Mouse (Mus musculus): Measurements from ENCODE around the gene Mvb12a.
A peak's percentile ranks its signal among the peaks of the same experiment; 100 is the strongest.

Gene Mvb12a

DNA sequence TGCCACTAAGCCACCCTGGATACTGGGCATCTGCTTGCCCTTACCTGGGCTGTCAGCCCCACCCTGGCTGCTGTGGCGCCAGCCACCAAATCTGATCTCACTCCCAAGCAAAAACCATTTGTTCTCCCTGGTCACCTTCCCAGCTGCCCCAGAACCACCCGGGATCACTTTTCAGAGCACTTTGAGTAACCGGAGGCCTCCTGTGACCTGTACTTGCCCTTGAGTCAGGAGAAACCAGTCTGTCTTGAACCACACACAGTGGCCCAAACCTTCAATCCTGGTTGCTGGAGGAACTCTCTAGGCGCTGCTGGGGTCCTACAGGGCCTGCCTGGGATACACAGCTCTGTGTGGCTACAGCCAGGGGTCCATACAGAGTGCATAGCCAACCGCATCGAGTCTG is 10.0 kb downstream of the Mvb12a start:
- no peak overlapping the region for H3K4me3 ChIP-seq (replicated peaks; ENCODE audit: low read length)
- peaks cover 38% of the 10 kb centered on the region for H3K27me3 ChIP-seq (ENCODE audit: insufficient read depth, low read length)
- no peaks in the 10 kb centered on the region for H3K9me3 ChIP-seq (ENCODE audit: low read length)
- H3K36me3 ChIP-seq (ENCODE audit: insufficient read depth, low read length): peaks cover 10% of the 10 kb centered on the region
- TF ChIP-seq POU5F1 (IDR thresholded peaks at IDR 0.05; ENCODE audit: borderline replicate concordance, low read length) (no peak), CTCF (conservative IDR thresholded peaks at IDR 0.05; ENCODE audit: low read length) (no peak), NANOG (IDR thresholded peaks at IDR 0.05; ENCODE audit: borderline replicate concordance, low read length) (no peak)
- H3K4me1 ChIP-seq (replicated peaks; ENCODE audit: low read depth, low read length): peaks cover 23% of the 10 kb centered on the region

DNA sequence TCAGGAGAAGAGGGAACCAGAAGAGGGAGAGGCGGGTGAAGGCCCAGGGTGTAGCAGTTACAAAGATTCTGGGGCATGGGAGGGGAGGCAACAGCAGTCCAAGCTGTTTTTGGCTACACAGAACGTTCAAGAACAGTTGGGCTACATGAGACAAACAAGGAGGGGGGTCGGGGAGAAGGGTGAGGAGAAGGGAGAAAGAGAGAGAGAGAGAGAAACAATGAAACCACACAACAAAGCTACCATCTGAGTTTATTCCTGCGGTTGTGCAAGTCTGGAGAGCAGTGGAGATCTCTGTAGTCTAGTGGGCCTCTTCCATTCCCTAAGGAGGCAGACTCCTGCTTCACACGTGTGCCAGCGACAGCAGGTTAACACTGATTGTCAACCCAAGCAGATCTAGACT is 11.3 kb downstream of the Mvb12a start:
- Histone ChIP-seq H3K4me3 (replicated peaks; ENCODE audit: low read length) (no peak overlapping the region), H3K27me3 (ENCODE audit: insufficient read depth, low read length) (peaks cover 48% of the 10 kb centered on the region), H3K36me3 (ENCODE audit: insufficient read depth, low read length) (no peaks in the 10 kb centered on the region), H3K4me1 (replicated peaks; ENCODE audit: low read depth, low read length) (peaks cover 25% of the 10 kb centered on the region), H3K9me3 (ENCODE audit: low read length) (no peaks in the 10 kb centered on the region)
- TF ChIP-seq NANOG (IDR thresholded peaks at IDR 0.05; ENCODE audit: borderline replicate concordance, low read length) (no peak), CTCF (conservative IDR thresholded peaks at IDR 0.05; ENCODE audit: low read length) (no peak), POU5F1 (IDR thresholded peaks at IDR 0.05; ENCODE audit: borderline replicate concordance, low read length) (no peak)

DNA sequence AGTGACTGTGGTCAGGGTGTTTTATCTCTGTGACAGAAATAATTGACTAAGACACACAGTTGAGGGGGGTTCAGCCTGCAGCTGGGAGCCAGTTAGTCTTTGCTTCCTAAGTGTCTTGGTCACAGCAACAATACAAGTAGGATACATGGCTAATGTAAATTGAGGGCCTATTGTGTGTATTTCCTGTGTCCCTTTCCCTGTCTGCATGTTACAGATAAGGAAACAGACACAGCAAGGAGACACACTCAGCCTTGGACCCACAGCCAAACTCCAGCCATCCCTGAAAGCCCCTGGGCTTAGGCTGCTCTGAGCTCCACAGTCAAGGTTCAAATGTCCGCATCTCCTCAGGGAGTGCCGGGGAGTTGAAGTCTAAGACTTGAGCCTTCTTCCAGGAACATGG is 11.9 kb downstream of the Mvb12a start:
- no peaks in the 10 kb centered on the region for H3K36me3 ChIP-seq (ENCODE audit: insufficient read depth, low read length)
- TF ChIP-seq CTCF (conservative IDR thresholded peaks at IDR 0.05; ENCODE audit: low read length) (no peak), POU5F1 (IDR thresholded peaks at IDR 0.05; ENCODE audit: borderline replicate concordance, low read length) (no peak), NANOG (IDR thresholded peaks at IDR 0.05; ENCODE audit: borderline replicate concordance, low read length) (no peak)

DNA sequence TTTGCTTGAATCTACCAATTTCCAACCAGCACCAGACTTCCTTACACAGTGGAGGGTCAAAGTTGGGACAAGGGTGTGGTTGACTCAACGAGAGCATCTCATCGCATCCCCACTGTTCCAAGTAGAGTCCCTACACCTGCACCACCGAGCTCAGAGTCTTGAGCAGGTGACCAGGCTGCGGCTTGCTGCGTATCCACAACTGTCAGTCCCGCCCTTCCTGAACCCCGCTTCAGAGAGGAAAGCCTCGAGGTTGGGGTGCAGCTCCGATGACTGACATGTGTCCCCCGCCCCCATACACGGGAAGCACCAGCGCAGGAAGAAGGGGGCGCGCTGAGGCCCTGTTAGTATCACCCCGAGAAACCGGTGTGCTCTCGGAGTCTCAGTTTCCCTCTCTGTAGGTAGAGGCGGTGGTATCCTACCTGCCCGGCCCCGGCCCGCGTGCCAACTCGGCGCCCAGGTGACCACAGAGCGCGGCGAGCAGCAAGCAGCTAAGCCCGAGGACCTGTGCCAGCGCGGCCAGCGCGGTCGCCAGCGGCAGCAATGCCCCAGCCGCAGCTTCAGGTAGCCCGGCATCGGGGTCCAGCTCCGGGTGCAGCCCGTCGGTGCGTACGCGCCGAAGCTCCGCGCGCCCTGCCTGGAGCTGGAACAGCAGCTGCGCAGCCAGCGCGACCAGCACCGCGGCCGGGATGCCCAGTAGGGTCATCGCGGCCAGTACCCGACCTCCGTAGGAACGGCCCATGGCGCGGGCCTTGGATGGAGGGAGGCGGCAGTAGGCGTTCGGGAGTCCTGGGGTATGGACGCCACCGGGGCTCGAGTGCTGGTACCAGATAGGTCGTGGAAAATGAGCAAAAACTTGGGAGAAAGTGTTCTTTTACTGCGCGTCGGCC is 15.6 kb downstream of the Mvb12a start, which contains the start of gene Tmem221:
TSS of gene Tmem221 (minus strand) at position 801 of the 887 bp plus-strand sequence.
- Histone ChIP-seq H3K4me3 (replicated peaks; ENCODE audit: low read length) (peak within 1 kb of the TSS; percentile 85), H3K4me1 (replicated peaks; ENCODE audit: low read depth, low read length) (peaks cover 37% of the 10 kb centered on the region), H3K9me3 (ENCODE audit: low read length) (no peaks in the 10 kb centered on the region), H3K27me3 (ENCODE audit: insufficient read depth, low read length) (peaks cover 73% of the 10 kb centered on the region), H3K36me3 (ENCODE audit: insufficient read depth, low read length) (no peaks in the 10 kb centered on the region)
- TF ChIP-seq CTCF (conservative IDR thresholded peaks at IDR 0.05; ENCODE audit: low read length) (no peak), POU5F1 (IDR thresholded peaks at IDR 0.05; ENCODE audit: borderline replicate concordance, low read length) (no peak), NANOG (IDR thresholded peaks at IDR 0.05; ENCODE audit: borderline replicate concordance, low read length) (no peak)

More for the DNA sequence above, 11.9 kb downstream of the Mvb12a start:
- Histone ChIP-seq H3K4me1 (replicated peaks; ENCODE audit: low read depth, low read length) (peaks cover 30% of the 10 kb centered on the region), H3K9me3 (ENCODE audit: low read length) (no peaks in the 10 kb centered on the region), H3K4me3 (replicated peaks; ENCODE audit: low read length) (no peak overlapping the region), H3K27me3 (ENCODE audit: insufficient read depth, low read length) (peaks cover 48% of the 10 kb centered on the region)

DNA sequence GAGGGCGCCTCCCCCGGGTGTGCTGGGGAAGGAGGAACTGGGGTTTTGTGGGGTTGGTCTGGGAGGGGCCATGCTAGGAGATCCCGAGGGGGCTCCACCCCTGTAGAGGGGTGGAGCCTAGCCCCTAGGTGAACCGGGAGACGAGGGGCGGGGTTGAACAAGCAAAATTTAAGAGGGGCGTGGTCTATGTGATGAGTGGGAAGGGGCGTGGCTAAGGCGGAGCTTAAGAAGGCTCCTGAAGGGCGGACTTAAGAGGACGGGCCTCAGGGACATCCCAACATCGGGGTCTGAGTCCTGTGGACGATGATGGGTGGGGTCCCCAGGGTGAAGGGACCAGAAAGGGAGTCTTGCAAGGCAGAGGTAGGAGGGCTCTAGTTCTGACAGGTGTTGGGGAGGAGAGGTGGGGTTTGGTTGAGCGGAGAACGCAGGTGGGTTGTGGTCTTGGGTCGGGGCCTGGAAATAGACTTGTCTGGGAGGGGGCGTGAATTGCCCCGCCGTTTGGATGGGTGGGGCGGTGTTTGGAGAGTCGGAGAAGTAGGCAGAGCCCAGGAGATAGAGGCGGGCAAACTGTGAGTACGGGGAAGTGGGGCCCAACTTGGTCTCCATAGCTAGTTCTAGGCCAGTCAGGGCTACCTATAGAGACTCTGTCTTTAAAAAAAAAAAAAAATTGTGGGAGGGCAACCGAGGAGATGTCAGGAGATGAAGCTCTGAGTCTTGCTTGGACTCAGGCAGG is 16.4 kb downstream of the Mvb12a start:
- TF ChIP-seq CTCF (conservative IDR thresholded peaks at IDR 0.05; ENCODE audit: low read length): no peak
- TF ChIP-seq NANOG (IDR thresholded peaks at IDR 0.05; ENCODE audit: borderline replicate concordance, low read length): no peak
- TF ChIP-seq POU5F1 (IDR thresholded peaks at IDR 0.05; ENCODE audit: borderline replicate concordance, low read length): no peak
- H3K4me1 ChIP-seq (replicated peaks; ENCODE audit: low read depth, low read length): peaks cover 37% of the 10 kb centered on the region
- peaks cover 4% of the 10 kb centered on the region for H3K9me3 ChIP-seq (ENCODE audit: low read length)
- H3K36me3 ChIP-seq (ENCODE audit: insufficient read depth, low read length): no peaks in the 10 kb centered on the region
- peaks cover 77% of the 10 kb centered on the region for H3K27me3 ChIP-seq (ENCODE audit: insufficient read depth, low read length)
- H3K4me3 ChIP-seq (replicated peaks; ENCODE audit: low read length): peak overlapping the region; percentile 85

DNA sequence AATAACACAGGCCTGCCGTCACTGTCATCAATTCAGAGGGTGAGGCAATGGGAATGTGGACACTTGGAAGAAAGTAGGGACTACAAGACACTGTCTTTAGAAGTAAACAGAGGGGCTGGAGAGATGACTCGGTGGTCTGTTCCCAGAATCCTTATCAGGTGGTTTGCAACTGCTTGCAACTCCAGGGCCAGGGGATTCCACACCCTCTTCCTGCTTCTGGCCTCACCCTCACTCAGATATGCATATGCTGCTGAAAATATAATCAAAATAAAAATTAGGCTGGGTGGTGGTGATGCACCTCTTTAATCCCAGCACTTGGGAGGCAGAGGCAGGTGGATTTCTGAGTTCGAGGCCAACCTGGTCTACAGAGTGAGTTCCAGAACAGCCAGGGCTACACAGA is 17.3 kb downstream of the Mvb12a start:
- Histone ChIP-seq H3K4me3 (replicated peaks; ENCODE audit: low read length) (no peak overlapping the region), H3K9me3 (ENCODE audit: low read length) (peaks cover 7% of the 10 kb centered on the region), H3K36me3 (ENCODE audit: insufficient read depth, low read length) (no peaks in the 10 kb centered on the region), H3K27me3 (ENCODE audit: insufficient read depth, low read length) (peaks cover 80% of the 10 kb centered on the region), H3K4me1 (replicated peaks; ENCODE audit: low read depth, low read length) (peaks cover 29% of the 10 kb centered on the region)
- TF ChIP-seq POU5F1 (IDR thresholded peaks at IDR 0.05; ENCODE audit: borderline replicate concordance, low read length) (no peak), CTCF (conservative IDR thresholded peaks at IDR 0.05; ENCODE audit: low read length) (no peak), NANOG (IDR thresholded peaks at IDR 0.05; ENCODE audit: borderline replicate concordance, low read length) (no peak)

DNA sequence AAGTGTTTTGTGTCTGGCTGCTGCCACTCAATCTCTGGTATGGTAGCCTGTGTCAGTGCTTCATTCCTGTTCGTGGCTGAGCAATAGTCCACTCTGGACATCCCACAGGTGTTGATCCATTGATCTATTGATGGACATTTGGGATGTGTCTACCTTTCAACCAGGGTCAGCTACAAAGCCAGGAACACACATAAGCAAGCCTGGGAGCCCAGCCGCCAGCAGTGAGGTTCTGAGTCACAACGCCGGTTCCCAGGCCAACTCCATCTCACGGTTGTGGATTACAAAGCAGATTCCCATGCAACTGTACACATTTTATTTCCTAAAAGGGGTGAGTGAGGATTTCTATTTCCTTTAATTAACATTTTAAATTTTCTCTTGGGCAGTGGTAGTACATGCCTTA is 18.0 kb downstream of the Mvb12a start:
- Histone ChIP-seq H3K9me3 (ENCODE audit: low read length) (peaks cover 7% of the 10 kb centered on the region), H3K27me3 (ENCODE audit: insufficient read depth, low read length) (peaks cover 77% of the 10 kb centered on the region), H3K4me3 (replicated peaks; ENCODE audit: low read length) (no peak overlapping the region), H3K4me1 (replicated peaks; ENCODE audit: low read depth, low read length) (peaks cover 33% of the 10 kb centered on the region), H3K36me3 (ENCODE audit: insufficient read depth, low read length) (no peaks in the 10 kb centered on the region)
- TF ChIP-seq POU5F1 (IDR thresholded peaks at IDR 0.05; ENCODE audit: borderline replicate concordance, low read length) (no peak), NANOG (IDR thresholded peaks at IDR 0.05; ENCODE audit: borderline replicate concordance, low read length) (no peak), CTCF (conservative IDR thresholded peaks at IDR 0.05; ENCODE audit: low read length) (no peak)

DNA sequence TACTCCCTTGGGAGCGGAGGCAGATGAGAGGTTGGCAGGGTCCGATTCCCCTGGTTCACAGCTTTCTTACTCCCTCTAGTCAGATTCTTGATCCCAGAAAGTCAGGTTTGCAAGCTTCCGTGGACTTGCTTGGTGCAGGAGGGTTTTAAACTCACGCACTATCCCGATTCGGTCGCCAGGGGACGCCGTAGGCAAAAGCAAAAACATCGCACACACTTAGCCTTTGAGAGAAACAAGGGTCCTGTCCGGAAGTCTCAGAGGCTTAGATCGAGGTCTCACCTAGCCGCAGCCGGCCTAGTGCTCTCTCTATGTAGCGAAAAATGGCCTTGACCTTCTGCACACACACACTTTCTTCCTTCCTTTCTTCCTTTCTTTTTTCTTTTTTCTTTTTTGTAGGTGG is 18.7 kb downstream of the Mvb12a start:
- peaks cover 39% of the 10 kb centered on the region for H3K4me1 ChIP-seq (replicated peaks; ENCODE audit: low read depth, low read length)
- peaks cover 77% of the 10 kb centered on the region for H3K27me3 ChIP-seq (ENCODE audit: insufficient read depth, low read length)
- TF ChIP-seq NANOG (IDR thresholded peaks at IDR 0.05; ENCODE audit: borderline replicate concordance, low read length) (no peak), CTCF (conservative IDR thresholded peaks at IDR 0.05; ENCODE audit: low read length) (peak; percentile 61)
- peaks cover 7% of the 10 kb centered on the region for H3K9me3 ChIP-seq (ENCODE audit: low read length)
- H3K36me3 ChIP-seq (ENCODE audit: insufficient read depth, low read length): no peaks in the 10 kb centered on the region
- H3K4me3 ChIP-seq (replicated peaks; ENCODE audit: low read length): no peak overlapping the region

Data from E14TG2a.4 (cell line).